Mouse (Mus musculus) ES-Bruce4 (cell line): ENCODE results near the gene Tnrc6a. TPM values are rescaled to one million over a fixed set of nuclear protein-coding genes. Genes with fewer than 3 reads are reported as not detected.

Source experiments
- H3K27ac ChIP-seq: 2 replicates; pipeline ENCODE4 v1.5.1; 2012; ENCODE audit warnings: low read length, inconsistent platforms; ENCODE audit not compliant: insufficient read depth
- H3K27me3 ChIP-seq: 2 replicates; pipeline ENCODE4 v1.6.1; 2012; ENCODE audit warnings: mild to moderate bottlenecking, low read length, inconsistent platforms; ENCODE audit not compliant: control insufficient read depth, poor library complexity, insufficient read depth, severe bottlenecking
- H3K36me3 ChIP-seq: 2 replicates; pipeline ENCODE4 v1.6.1; 2012; ENCODE audit warnings: inconsistent platforms, mild to moderate bottlenecking, low read length, moderate library complexity; ENCODE audit not compliant: control insufficient read depth, poor library complexity, insufficient read depth, severe bottlenecking
- H3K4me1 ChIP-seq: one replicate; pipeline ENCODE4 v1.8.1; 2011; ENCODE audit warnings: low read length; ENCODE audit not compliant: control insufficient read depth, insufficient read depth
- H3K4me3 ChIP-seq: 2 replicates; pipeline ENCODE4 v1.5.1; 2011; ENCODE audit warnings: low read depth, mild to moderate bottlenecking, low read length
- H3K9ac ChIP-seq: 2 replicates; pipeline ENCODE4 v1.6.1; 2012; ENCODE audit warnings: low read depth, mild to moderate bottlenecking, inconsistent platforms; ENCODE audit not compliant: poor library complexity, severe bottlenecking
- H3K9me3 ChIP-seq: replicated peaks from 2 replicates; pipeline ENCODE4 v1.6.1; 2012; ENCODE audit warnings: mild to moderate bottlenecking, low read length, inconsistent platforms; ENCODE audit not compliant: control insufficient read depth, poor library complexity, insufficient read depth, severe bottlenecking
- CTCF ChIP-seq: IDR thresholded peaks from one replicate; pipeline ENCODE4 v1.8.1; 2011; ENCODE audit warnings: low read depth, low read length
- EP300 ChIP-seq: IDR thresholded peaks from 2 replicates; pipeline ENCODE4 v1.6.1; 2011; ENCODE audit warnings: low read depth, low read length; ENCODE audit not compliant: insufficient read depth
- POLR2A ChIP-seq: IDR thresholded peaks from one replicate; pipeline ENCODE4 v1.8.1; 2011; ENCODE audit warnings: low read length; ENCODE audit not compliant: insufficient read depth
- polyA plus RNA-seq: library from polyadenylated mRNA; stranded (reverse); fragments of >200 nt; gene quantifications from 2 replicates; pipeline ENCODE4 v1.2.4, GENCODE M21; 2011; ENCODE audit warnings: low read depth; ENCODE audit not compliant: missing spikeins, insufficient read depth, insufficient read length

The Tnrc6a gene
- polyA plus RNA-seq, 1 experiment, result 119 TPM

DNA sequence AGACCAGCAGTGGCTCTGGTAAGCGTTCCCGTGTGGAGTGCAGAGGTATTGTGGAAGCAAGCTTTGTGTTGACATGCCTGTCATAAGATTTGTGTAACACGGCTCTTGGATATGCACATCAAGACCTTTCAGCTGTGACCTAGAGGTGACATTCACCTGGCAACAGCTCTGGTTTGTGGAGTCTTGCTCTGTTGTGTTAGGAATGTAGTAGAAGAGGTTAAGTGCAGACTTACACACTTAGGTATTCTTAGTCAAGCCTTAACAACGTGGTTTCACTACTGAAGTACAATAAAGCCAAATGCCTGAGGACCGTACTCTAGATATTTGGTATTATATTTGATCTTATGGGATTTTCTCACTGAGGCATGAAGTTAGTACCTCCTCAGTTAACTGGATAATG lies 48.4 kb downstream of the Tnrc6a start:
- no peaks in the 10 kb centered on the region for H3K4me1 ChIP-seq
- H3K9me3 ChIP-seq, result no peaks in the 10 kb centered on the region
- no peak overlapping the region for H3K4me3 ChIP-seq
- no peak overlapping the region for H3K27ac ChIP-seq
- H3K36me3 ChIP-seq, result peaks cover 63% of the 10 kb centered on the region
- TF ChIP-seq POLR2A (no peak), CTCF (no peak), EP300 (no peak)
- no peak overlapping the region for H3K9ac ChIP-seq
- no peaks in the 10 kb centered on the region for H3K27me3 ChIP-seq

DNA sequence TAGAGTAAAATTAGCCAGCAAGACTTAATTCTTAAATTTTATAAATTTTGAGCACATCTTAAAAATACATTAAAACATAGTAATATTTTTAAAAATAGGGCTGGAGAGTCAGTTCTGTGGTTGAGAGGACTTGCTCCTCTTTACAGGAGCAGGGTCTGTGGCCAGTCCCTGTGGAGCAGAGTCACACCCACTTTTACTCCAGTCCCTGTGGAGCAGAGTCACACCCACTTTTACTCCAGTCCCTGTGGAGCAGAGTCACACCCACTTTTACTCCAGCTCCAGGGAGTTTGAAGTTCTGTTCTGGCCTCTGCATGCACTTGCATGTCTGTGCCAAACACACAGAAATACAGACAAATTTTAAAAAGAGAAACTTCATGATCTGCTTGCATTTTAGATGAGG lies 53.5 kb downstream of the Tnrc6a start:
- no peaks in the 10 kb centered on the region for H3K4me1 ChIP-seq
- H3K4me3 ChIP-seq, result no peak overlapping the region
- H3K9me3 ChIP-seq, result no peaks in the 10 kb centered on the region
- no peaks in the 10 kb centered on the region for H3K27me3 ChIP-seq
- no peak for TF ChIP-seq EP300
- no peak for TF ChIP-seq POLR2A
- TF ChIP-seq CTCF, result no peak
- H3K9ac ChIP-seq, result no peak overlapping the region
- H3K27ac ChIP-seq, result no peak overlapping the region
- peaks cover 64% of the 10 kb centered on the region for H3K36me3 ChIP-seq

DNA sequence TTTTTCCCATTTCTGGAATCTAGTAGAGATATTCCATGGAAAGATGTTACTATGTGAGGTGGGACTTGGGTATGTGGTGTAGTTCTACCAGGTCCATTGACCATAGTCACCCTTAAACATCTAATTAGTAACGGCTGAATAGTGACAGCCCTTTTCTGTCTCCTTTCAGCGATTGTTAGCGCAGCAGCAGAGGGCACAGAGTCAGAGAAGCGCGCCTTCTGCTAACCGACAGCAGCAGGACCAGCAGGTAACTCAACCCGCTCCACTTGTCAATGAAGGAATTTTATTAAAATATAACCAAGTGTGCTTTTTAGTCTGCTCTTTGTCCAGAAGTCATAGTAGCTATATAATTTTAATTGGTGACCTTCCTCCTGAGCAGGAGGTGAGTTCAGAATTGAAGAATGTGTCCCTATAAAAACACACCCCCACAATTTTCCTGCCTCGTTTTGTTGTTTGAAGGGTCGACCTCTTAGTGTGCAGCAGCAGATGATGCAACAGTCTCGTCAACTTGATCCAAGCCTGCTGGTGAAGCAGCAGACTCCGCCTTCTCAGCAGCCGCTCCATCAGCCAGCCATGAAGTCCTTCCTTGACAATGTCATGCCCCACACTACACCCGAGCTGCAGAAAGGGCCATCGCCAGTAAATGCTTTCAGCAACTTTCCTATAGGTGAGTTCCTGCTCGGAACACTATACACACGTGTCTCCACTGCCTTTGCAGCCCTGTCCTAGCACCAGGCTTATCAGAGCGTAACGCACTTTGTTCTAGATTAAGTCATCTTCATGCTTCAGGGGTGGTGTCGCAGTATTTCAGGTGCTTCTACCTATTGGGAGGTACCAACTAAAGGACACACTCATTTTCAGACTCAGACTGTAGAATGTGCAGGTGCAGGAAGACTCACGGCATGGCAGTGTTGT lies 58.4 kb downstream of the Tnrc6a start:
- Histone ChIP-seq H3K27me3 (no peaks in the 10 kb centered on the region), H3K4me1 (no peaks in the 10 kb centered on the region), H3K27ac (no peak overlapping the region), H3K9me3 (no peaks in the 10 kb centered on the region), H3K4me3 (no peak overlapping the region), H3K9ac (no peak overlapping the region), H3K36me3 (peaks cover 74% of the 10 kb centered on the region)
- no peak for TF ChIP-seq CTCF
- TF ChIP-seq EP300, result no peak
- no peak for TF ChIP-seq POLR2A

DNA sequence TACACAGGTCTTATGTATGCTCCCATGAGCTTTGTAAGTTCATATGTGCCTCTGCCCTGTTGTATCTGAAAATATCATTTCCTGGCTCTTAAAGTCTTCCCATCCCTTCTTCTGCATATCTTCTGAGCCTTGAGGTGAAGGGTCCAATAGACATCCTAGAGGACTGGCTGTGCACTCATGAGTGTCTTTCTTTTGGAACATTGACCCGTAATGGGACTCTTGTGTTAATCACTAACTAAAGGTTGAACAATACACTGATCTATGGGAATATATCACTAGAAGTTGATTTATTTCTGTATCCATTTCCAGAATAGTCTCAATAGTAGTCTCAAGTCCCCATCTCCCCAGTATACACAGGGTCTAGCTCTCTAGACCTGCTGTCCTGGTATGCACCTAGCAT lies 61.2 kb downstream of the Tnrc6a start:
- Histone ChIP-seq H3K9ac (no peak overlapping the region), H3K9me3 (no peaks in the 10 kb centered on the region), H3K27ac (no peak overlapping the region), H3K36me3 (peaks cover 77% of the 10 kb centered on the region), H3K4me3 (no peak overlapping the region), H3K4me1 (no peaks in the 10 kb centered on the region), H3K27me3 (no peaks in the 10 kb centered on the region)
- TF ChIP-seq EP300, result no peak
- no peak for TF ChIP-seq POLR2A
- no peak for TF ChIP-seq CTCF

DNA sequence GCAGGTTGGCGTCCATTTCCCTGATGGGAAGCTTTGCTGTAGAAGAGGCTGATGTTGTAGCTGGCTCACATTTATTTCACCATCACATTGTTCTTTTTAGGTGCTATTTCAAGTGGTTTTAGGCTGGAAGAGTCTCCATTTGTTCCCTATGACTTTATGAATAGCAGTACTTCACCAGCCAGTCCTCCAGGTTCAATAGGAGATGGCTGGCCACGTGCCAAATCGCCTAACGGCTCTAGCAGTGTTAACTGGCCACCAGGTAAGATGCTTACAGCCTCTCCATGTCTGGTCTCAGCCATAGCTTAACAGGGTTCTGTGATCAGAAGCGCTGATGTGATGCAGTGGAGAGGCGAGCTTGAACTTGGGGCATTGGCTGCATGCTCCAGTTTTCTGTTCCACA lies 62.8 kb downstream of the Tnrc6a start:
- no peak overlapping the region for H3K4me3 ChIP-seq
- H3K4me1 ChIP-seq, result no peaks in the 10 kb centered on the region
- H3K36me3 ChIP-seq, result peaks cover 73% of the 10 kb centered on the region

DNA sequence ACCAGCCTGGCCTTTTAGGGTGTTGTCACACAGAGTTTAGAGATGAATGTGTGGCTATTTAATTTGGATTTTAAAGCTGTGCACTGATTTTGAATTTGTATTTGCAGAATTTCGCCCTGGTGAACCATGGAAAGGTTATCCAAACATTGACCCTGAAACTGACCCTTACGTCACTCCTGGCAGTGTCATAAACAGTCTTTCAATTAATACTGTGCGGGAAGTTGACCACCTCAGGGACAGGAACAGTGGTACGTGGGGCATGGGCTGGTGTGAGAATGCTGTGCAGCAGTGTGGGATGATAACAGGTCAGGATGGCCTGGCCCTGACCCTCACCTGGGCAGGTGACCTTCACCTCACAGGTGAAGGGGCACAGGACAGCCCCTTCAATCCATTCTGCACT lies 63.6 kb downstream of the Tnrc6a start:
- H3K4me1 ChIP-seq, result no peaks in the 10 kb centered on the region
- H3K9me3 ChIP-seq, result no peaks in the 10 kb centered on the region
- H3K9ac ChIP-seq, result no peak overlapping the region
- no peak overlapping the region for H3K4me3 ChIP-seq
- H3K36me3 ChIP-seq, result peaks cover 69% of the 10 kb centered on the region
- TF ChIP-seq CTCF (no peak), POLR2A (no peak), EP300 (no peak)
- no peak overlapping the region for H3K27ac ChIP-seq
- no peaks in the 10 kb centered on the region for H3K27me3 ChIP-seq

More for the DNA sequence above, 62.8 kb downstream of the Tnrc6a start:
- no peak for TF ChIP-seq EP300
- no peak for TF ChIP-seq CTCF
- TF ChIP-seq POLR2A, result no peak
- H3K9ac ChIP-seq, result no peak overlapping the region
- no peak overlapping the region for H3K27ac ChIP-seq
- no peaks in the 10 kb centered on the region for H3K9me3 ChIP-seq
- H3K27me3 ChIP-seq, result no peaks in the 10 kb centered on the region
